Mouse (Mus musculus): ENCODE measurements at regions not wholly inside any gene's neighbourhood (a gene's known extent, or its start where the extent isn't known, plus 50 kb on each side); places are given as distances from the start of the nearest gene placed in this dataset.

DNA sequence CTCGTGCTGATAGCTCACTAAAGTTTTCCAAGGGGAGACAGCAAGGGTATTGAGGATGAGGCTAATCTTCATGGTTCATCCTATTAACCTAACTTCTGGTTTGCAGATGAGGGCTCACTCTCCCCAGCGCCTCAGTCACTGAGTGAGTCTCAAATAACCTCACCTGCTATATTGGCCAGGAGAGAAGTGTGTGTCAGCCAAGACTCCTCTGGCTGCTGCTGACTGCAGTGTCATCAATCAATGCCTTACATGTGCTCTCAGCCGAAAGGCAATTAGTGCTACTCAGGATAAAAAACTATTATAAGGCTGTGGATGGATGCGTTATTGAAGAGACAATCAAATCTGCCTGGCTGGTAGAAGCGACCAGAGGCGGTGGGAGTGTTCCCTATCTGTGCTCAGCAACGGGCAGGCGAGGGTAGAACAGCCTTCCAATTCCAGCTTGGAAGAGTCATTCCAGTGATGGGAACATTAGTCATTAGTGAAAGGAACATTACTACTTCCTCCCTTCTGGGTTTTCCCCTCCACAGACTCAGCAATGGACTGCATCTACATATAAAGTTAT is 96.4 kb downstream of the Grpr start:
- no peak for DNase-seq (ENCODE audit: low spot score)
- Histone ChIP-seq H3K36me3 (replicated peaks) (no peaks in the 10 kb centered on the region), H3K4me3 (no peak overlapping the region), H3K27me3 (replicated peaks; ENCODE audit: low read depth, poor library complexity, severe bottlenecking) (peaks cover 54% of the 10 kb centered on the region), H3K4me1 (no peaks in the 10 kb centered on the region), H3K27ac (replicated peaks) (no peak overlapping the region), H3K9me3 (no peaks in the 10 kb centered on the region)
- 76% methylated on average over 8 of the region's 8 CpGs for WGBS

DNA sequence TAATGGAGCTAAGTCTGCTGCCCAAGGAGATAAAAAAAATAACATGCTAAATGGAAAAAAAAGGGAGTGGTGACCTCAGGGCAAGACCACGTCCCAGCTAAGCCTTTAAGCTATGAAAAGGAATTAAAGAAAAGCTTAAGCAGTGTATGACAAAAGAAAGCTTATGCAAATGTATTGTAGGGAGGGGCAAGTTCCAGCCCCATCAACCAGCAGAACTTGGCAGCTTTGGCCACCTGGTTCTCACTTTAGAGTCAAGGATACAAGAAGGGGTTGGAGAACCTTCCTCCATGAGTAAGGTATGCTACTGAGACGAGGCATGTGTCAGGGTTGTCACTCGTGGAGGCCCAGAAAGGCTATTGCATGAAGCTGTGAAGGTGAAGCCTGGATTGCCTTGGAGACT is 143.9 kb downstream of the Grpr start:
- Histone ChIP-seq H3K4me1 (no peaks in the 10 kb centered on the region), H3K9me3 (no peaks in the 10 kb centered on the region), H3K27me3 (replicated peaks; ENCODE audit: low read depth, poor library complexity, severe bottlenecking) (peaks cover 25% of the 10 kb centered on the region), H3K27ac (replicated peaks) (no peak overlapping the region), H3K36me3 (replicated peaks) (no peaks in the 10 kb centered on the region), H3K4me3 (no peak overlapping the region)
- 51% methylated on average over 3 of the region's 3 CpGs for WGBS
- no peak for DNase-seq (ENCODE audit: low spot score)

DNA sequence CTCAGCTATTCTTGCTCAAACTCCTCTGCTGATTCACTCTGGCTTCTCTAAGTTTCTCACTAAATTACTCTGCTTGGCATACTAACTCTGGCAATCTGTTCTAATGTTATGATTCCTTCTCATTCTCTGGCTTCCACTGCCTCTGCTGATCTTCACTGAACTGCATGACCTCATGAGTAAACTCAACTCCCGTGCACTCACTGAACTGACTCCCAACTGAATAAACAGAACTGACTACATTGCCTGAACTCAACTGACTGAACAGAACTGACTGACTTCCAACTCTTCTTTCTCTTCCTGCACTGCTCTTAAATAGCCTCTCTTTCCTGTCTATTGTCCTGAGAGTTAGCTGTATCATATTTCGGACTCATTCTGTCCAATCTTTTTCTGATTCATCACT is 163.1 kb downstream of the Grpr start:
- Histone ChIP-seq H3K9me3 (no peaks in the 10 kb centered on the region), H3K36me3 (replicated peaks) (no peaks in the 10 kb centered on the region), H3K27me3 (replicated peaks; ENCODE audit: low read depth, poor library complexity, severe bottlenecking) (peaks cover 65% of the 10 kb centered on the region), H3K4me3 (no peak overlapping the region), H3K27ac (replicated peaks) (no peak overlapping the region), H3K4me1 (no peaks in the 10 kb centered on the region)
- WGBS = 79% methylated on average over 2 of the region's 2 CpGs
- no peak for DNase-seq (ENCODE audit: low spot score)

Data from embryonic facial prominence, embryonic 10.5 days (tissue).